Mouse (Mus musculus): ENCODE measurements at regions not wholly inside any gene's neighbourhood (a gene's known extent, or its start where the extent isn't known, plus 50 kb on each side); places are given as distances from the start of the nearest gene placed in this dataset.

DNA sequence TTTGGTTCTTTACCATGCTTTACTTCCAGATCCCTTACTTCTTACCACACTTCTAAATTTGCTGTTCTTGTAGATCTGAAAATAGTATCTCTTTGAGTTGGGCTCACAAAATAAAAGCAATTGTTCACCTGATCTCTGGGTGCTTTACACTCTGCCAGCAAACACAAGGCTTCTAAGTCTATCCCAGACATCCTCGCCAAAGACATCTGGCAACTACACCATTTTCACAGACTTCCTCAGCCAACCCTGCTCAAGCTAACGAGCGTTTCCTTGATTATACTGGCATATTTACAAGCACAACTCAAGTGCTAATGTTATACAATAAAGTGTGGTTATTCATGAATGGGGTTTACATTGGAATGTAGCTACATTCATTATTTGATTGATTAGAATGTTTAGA is 56.8 kb upstream of the Gm6657 start:
- TF ChIP-seq CTCF (conservative IDR thresholded peaks at IDR 0.05; ENCODE audit: low read length), result no peak
- no peak for TF ChIP-seq POU5F1 (IDR thresholded peaks at IDR 0.05; ENCODE audit: borderline replicate concordance, low read length)

Measured in E14TG2a.4 (cell line).